Mouse (Mus musculus): ENCODE data around the gene Afm.

GRCm38 (mm10) chr5:90499509-90499908, 19.2 kb upstream of the Afm start:
- TF ChIP-seq CTCF (IDR thresholded peaks at IDR 0.05; ENCODE audit: borderline replicate concordance, insufficient read depth, low read length) (no peak), POLR2A (IDR thresholded peaks at IDR 0.05; ENCODE audit: low read depth, low read length) (no peak)

All from embryonic fibroblast, embryonic 13.5 days (primary cell).